Mouse (Mus musculus) forebrain, postnatal 0 days (tissue): ENCODE measurements at regions not wholly inside any gene's neighbourhood (a gene's known extent, or its start where the extent isn't known, plus 50 kb on each side); places are given as distances from the start of the nearest gene placed in this dataset.

Experiments used
- ATAC-seq: fragments of 200-750 bp; cut with Nextera tagmentation; 2 replicates; pipeline ENCODE4 v1.8.0; 2017; ENCODE audit warnings: mild to moderate bottlenecking, moderate library complexity
- DNase-seq: peaks from one replicate; pipeline ENCODE4 v3.0.0-alpha.2; 2015
- H3K27ac ChIP-seq: fragments of 300-500 bp; sonication (generic); 2 replicates; pipeline ENCODE4 v1.5.1; 2014; ENCODE audit warnings: low read depth, mild to moderate bottlenecking, antibody characterized with exemption, low read length, moderate library complexity, mixed read lengths
- H3K27me3 ChIP-seq: fragments of 300-500 bp; sonication (generic); 2 replicates; pipeline ENCODE4 v1.6.1; 2014; ENCODE audit warnings: mild to moderate bottlenecking, low read length, mixed read lengths; ENCODE audit not compliant: insufficient read depth
- H3K36me3 ChIP-seq: fragments of 300-500 bp; sonication (generic); 2 replicates; pipeline ENCODE4 v1.6.1; 2014; ENCODE audit warnings: mild to moderate bottlenecking, moderate library complexity; ENCODE audit not compliant: insufficient read depth
- H3K4me1 ChIP-seq: fragments of 300-500 bp; sonication (generic); 2 replicates; pipeline ENCODE4 v1.6.1; 2014; ENCODE audit warnings: antibody characterized with exemption; ENCODE audit not compliant: insufficient read depth
- H3K4me2 ChIP-seq: fragments of 300-500 bp; sonication (generic); 2 replicates; pipeline ENCODE4 v1.6.1; 2014; ENCODE audit warnings: low read depth, mild to moderate bottlenecking, moderate library complexity
- H3K4me3 ChIP-seq: fragments of 300-500 bp; sonication (generic); 2 replicates; pipeline ENCODE4 v1.5.1; 2014; ENCODE audit warnings: low read depth, low read length, mixed read lengths
- H3K9ac ChIP-seq: fragments of 300-500 bp; sonication (generic); 2 replicates; pipeline ENCODE4 v1.6.1; 2014; ENCODE audit warnings: mild to moderate bottlenecking
- H3K9me3 ChIP-seq: fragments of 300-500 bp; sonication (generic); 2 replicates; pipeline ENCODE4 v1.6.1; 2016; ENCODE audit warnings: low read length
- CTCF ChIP-seq: sonication (generic); IDR thresholded peaks from 2 replicates; pipeline ENCODE4 v1.5.1; 2016; ENCODE audit warnings: antibody characterized with exemption, control low read depth, low read depth
- WGBS: fragments of 180-500 bp; shearing (Covaris S2); extraction: QIAGEN DNeasy Blood & Tissue Kit; methylation state at CpG from one replicate; pipeline ENCODE4 v1.1.7; 2014; 5-methylcytosine and 5-hydroxymethylcytosine counted together

GRCm38 (mm10) chr9:46899283-46899682 lies 99.3 kb upstream of the Gm4791 start:
- DNase-seq (no peak), ATAC-seq (no peak)
- Histone ChIP-seq H3K4me3 (no peak overlapping the region), H3K9ac (no peak overlapping the region), H3K27me3 (no peaks in the 10 kb centered on the region), H3K27ac (no peak overlapping the region), H3K4me1 (no peaks in the 10 kb centered on the region), H3K9me3 (no peaks in the 10 kb centered on the region), H3K36me3 (no peaks in the 10 kb centered on the region), H3K4me2 (no peak overlapping the region)
- 31% methylated on average over 2 of the region's 2 CpGs for WGBS
- TF ChIP-seq CTCF, result no peak

GRCm38 (mm10) chr9:46898120-46898519 lies 100.4 kb upstream of the Gm4791 start:
- Histone ChIP-seq H3K4me1 (no peaks in the 10 kb centered on the region), H3K4me2 (no peak overlapping the region), H3K27me3 (no peaks in the 10 kb centered on the region), H3K4me3 (no peak overlapping the region), H3K9ac (no peak overlapping the region), H3K36me3 (no peaks in the 10 kb centered on the region), H3K27ac (peak overlapping the region; percentile 30; the same call in 1 of the 2 replicates), H3K9me3 (no peaks in the 10 kb centered on the region)
- 36% methylated on average over 3 of the region's 3 CpGs for WGBS
- no peak for TF ChIP-seq CTCF
- DNase-seq (peak; percentile 44), ATAC-seq (peak; percentile 18; the same call in 1 of the 2 replicates)

GRCm38 (mm10) chr9:46891829-46892228 lies 106.7 kb upstream of the Gm4791 start:
- Histone ChIP-seq H3K4me3 (no peak overlapping the region), H3K27ac (no peak overlapping the region), H3K4me2 (no peak overlapping the region), H3K9ac (no peak overlapping the region), H3K27me3 (no peaks in the 10 kb centered on the region), H3K36me3 (no peaks in the 10 kb centered on the region), H3K9me3 (no peaks in the 10 kb centered on the region), H3K4me1 (no peaks in the 10 kb centered on the region)
- DNase-seq (no peak), ATAC-seq (no peak)
- WGBS, result 20% methylated on average over 1 of the region's 1 CpGs
- TF ChIP-seq CTCF, result no peak

- no peak overlapping the region for H3K4me2 ChIP-seq
- H3K9me3 ChIP-seq, result no peaks in the 10 kb centered on the region
- no peaks in the 10 kb centered on the region for H3K36me3 ChIP-seq
- ATAC-seq (peak; percentile 59; the same call in 1 of the 2 replicates), DNase-seq (peak; percentile 31)
- H3K4me3 ChIP-seq, result no peak overlapping the region
- no peaks in the 10 kb centered on the region for H3K4me1 ChIP-seq
- H3K27me3 ChIP-seq, result no peaks in the 10 kb centered on the region
- H3K27ac ChIP-seq, result no peak overlapping the region
- TF ChIP-seq CTCF, result no peak
- 28% methylated on average over 4 of the region's 4 CpGs for WGBS
- no peak overlapping the region for H3K9ac ChIP-seq
Measured at GRCm38 (mm10) chr9:46889933-46890662, 108.4 kb upstream of the Gm4791 start.

- Histone ChIP-seq H3K4me3 (no peak overlapping the region), H3K4me1 (peaks cover 17% of the 10 kb centered on the region; the same call in 1 of the 2 replicates), H3K27ac (peak overlapping the region; percentile 69), H3K9ac (no peak overlapping the region), H3K27me3 (no peaks in the 10 kb centered on the region), H3K36me3 (no peaks in the 10 kb centered on the region), H3K4me2 (peak overlapping the region; percentile 10; the same call in 1 of the 2 replicates), H3K9me3 (no peaks in the 10 kb centered on the region)
- ATAC-seq (peak; percentile 95), DNase-seq (peak; percentile 80)
- no peak for TF ChIP-seq CTCF
- 28% methylated on average over 8 of the region's 8 CpGs for WGBS
Measured at GRCm38 (mm10) chr9:46871211-46871994, 127.1 kb upstream of the Gm4791 start.

GRCm38 (mm10) chr9:46863934-46864333 lies 134.6 kb upstream of the Gm4791 start:
- WGBS, result 28% methylated on average over 4 of the region's 4 CpGs
- H3K27me3 ChIP-seq, result no peaks in the 10 kb centered on the region
- H3K4me2 ChIP-seq, result no peak overlapping the region
- H3K36me3 ChIP-seq, result no peaks in the 10 kb centered on the region
- no peaks in the 10 kb centered on the region for H3K9me3 ChIP-seq
- ATAC-seq (peak; percentile 72), DNase-seq (peak; percentile 82)
- H3K4me1 ChIP-seq, result peaks cover 14% of the 10 kb centered on the region; the same call in 1 of the 2 replicates
- H3K9ac ChIP-seq, result no peak overlapping the region
- peak overlapping the region; percentile 9; the same call in 1 of the 2 replicates for H3K27ac ChIP-seq
- peak; percentile 33; the same call in 1 of the 2 replicates for TF ChIP-seq CTCF
- H3K4me3 ChIP-seq, result no peak overlapping the region

- WGBS, result 95% methylated on average over 13 of the region's 13 CpGs
- no peak for TF ChIP-seq CTCF
- H3K9ac ChIP-seq, result no peak overlapping the region
- H3K4me1 ChIP-seq, result no peaks in the 10 kb centered on the region
- no peak overlapping the region for H3K27ac ChIP-seq
- no peaks in the 10 kb centered on the region for H3K9me3 ChIP-seq
- no peaks in the 10 kb centered on the region for H3K36me3 ChIP-seq
- H3K4me2 ChIP-seq, result no peak overlapping the region
- H3K4me3 ChIP-seq, result no peak overlapping the region
- no peaks in the 10 kb centered on the region for H3K27me3 ChIP-seq
- DNase-seq, result no peak
- ATAC-seq, result no peak
Measured at GRCm38 (mm10) chr9:46851753-46852152, 146.8 kb upstream of the Gm4791 start.
